Mouse (Mus musculus) ES-CJ7 (cell line): ENCODE measurements around the gene BC051142.

Source experiments
- DNase-seq: peaks from one replicate; pipeline ENCODE4 v3.0.0; 2011; ENCODE audit warnings: low read depth, low spot score

BC051142 gene

GRCm38 (mm10) chr17:34507591-34507990 lies 109.0 kb downstream of the BC051142 start:
- DNase-seq = no peak
